Mouse (Mus musculus): ENCODE results near the gene Tacc2.
"Not testable (repeated sequence)": the region's sequence is repeated elsewhere in the genome, so short reads cannot be mapped to it uniquely, and the experiment has no call there.

Gene Tacc2

GRCm38 (mm10) chr7:130572821-130573220 lies 4.4 kb upstream of the Tacc2 start, which contains the start of gene Nsmce4a:
Gene Nsmce4a (minus strand): TSS chr7:130573118.
- DNase-seq (ENCODE audit: low read depth, low spot score), result no peak

DNA sequence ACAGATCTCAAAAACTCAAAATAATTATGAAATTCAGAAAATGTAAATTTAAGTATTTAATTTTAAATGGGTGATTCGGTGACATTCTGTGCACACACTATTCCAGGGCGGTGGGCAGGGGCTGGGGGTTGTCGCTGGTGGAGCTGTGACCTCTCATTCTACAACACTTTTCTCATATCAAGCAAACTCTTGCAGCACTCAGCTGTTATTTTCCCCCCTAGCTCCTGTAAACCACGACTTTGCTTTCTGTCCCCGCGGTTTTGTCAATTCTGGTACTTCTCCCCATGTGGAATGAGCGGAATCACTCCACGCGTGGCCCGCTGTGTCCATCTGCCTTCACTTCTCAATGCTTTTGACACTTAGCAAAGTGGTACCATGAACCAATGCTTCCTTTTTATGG lies 3.5 kb upstream of the Tacc2 start:
- DNase-seq (ENCODE audit: low read depth, low spot score), result no peak

- peak; percentile 73 for DNase-seq (ENCODE audit: low read depth, low spot score)
Observed at GRCm38 (mm10) chr7:130574211-130574991, 2.8 kb upstream of the Tacc2 start.

DNA sequence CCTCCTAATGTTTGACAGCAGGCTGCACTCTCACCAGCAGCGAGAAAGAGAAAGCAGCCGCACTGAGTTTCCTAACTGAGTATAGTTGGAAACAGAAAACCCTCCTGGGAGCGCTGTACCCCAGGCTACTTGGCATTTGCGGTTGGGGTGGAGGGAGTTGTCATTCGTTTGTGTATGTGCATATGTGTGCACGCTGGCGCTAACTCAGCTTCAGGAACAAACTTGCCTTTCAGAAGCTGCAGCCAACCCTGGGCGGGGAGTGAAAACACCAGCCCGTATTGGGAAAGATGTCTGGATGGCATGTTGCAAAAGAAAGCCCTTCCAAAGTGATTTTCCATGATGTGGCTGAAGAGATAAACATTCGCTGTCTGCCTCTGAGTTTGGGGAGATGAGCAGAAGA lies 257 bp upstream of the Tacc2 start:
- DNase-seq (ENCODE audit: low read depth, low spot score), result peak; percentile 37

DNA sequence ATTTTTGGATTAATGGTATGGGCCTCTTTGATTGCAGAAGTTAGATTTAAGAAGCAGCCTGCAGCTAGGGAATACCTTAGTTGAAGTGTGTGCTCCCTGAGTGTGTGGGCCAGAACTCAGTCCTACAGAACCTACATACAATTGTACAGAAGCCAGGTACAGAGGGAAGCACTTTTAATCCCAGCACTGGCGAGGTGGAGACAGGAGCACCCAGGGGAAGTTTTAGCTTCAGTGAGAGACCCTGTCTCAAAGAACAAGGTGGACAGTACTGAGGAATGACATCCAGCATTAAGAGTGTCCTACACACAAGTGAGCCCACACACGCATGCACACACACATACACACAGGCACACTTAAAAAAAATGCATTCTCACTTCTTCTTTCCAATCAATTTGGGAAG lies 828 bp downstream of the Tacc2 start:
- no peak for DNase-seq (ENCODE audit: low read depth, low spot score)

DNA sequence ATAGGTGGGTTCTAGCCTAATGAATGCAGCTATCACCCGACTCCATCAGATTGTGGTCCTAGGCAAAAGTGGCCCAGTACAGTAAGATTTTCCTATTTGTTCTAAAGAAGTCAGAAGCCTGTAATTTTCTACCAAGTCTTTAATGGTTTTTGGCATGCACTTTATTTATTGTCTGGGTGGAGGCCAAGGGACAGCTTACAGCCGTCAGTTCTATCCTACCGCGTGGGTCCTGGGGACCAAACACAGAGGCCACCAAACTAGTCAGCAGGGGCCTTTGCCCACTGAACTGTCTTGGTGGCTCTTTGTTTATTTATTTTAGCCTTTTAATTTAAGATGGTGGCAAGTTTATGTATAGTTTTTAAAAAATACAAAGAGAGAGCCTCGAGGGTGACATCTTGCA lies 1.4 kb downstream of the Tacc2 start:
- DNase-seq (ENCODE audit: low read depth, low spot score), result no peak

- DNase-seq (ENCODE audit: low read depth, low spot score), result no peak
Observed at GRCm38 (mm10) chr7:130586521-130587072, 9.4 kb downstream of the Tacc2 start.

DNA sequence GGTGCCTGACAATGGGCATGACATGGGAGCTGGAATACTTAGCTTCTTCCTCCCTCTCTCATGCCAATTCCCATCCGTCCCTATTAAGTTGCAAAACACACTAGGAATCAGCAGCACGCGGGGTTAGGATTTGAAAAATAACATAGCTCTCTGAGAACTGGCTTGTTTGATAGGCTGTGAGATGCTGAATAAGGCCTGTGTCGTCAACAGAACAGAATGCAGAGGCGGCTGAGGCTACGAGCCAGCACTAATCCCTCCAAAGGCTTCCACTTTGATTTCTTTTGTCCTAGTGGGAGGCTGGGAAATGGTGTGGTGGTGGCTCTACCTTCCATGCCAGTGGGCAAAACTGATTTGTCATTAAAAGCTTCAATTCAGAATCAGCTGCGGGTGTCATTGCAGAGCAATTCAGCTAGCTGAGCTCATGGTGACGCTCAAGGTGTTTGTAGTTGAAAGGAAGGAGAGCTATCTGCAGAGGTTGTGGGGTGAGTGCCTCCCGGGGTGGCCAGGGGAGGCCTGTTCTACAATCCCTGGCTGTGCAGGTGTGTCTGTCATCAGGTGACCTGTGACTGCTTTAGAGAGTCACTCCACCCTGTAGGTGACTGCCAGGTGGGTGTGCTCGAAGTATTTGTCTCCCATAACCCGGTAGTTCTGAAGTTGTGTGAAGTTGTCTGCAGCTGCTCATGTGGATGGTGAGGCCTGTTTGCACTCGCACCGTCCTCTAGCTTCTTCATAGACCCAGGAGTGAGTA lies 13.0 kb downstream of the Tacc2 start:
- DNase-seq (ENCODE audit: low read depth, low spot score), result no peak

- DNase-seq (ENCODE audit: low read depth, low spot score), result no peak
Observed at GRCm38 (mm10) chr7:130590845-130591437, 13.7 kb downstream of the Tacc2 start.

DNA sequence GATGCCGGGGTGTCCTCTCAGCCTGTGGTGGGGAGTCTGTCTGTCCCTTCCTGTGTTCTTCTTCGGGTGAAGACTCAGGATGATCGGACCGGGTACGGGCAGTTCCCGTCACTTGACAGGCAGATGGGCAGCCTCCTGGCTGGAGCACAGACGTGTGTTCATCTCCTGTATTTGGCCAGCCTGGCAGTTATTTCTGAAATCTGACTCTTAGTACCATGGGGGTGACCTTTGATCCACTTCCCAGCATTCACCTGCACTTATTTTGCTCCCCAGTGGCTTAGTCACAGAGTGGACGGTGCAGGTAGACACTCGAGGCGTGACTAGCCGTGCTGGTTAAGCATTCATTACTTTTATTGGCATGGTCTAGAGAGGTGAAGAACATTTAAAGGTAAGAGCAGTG lies 15.7 kb downstream of the Tacc2 start:
- DNase-seq (ENCODE audit: low read depth, low spot score), result not testable (repeated sequence)

DNA sequence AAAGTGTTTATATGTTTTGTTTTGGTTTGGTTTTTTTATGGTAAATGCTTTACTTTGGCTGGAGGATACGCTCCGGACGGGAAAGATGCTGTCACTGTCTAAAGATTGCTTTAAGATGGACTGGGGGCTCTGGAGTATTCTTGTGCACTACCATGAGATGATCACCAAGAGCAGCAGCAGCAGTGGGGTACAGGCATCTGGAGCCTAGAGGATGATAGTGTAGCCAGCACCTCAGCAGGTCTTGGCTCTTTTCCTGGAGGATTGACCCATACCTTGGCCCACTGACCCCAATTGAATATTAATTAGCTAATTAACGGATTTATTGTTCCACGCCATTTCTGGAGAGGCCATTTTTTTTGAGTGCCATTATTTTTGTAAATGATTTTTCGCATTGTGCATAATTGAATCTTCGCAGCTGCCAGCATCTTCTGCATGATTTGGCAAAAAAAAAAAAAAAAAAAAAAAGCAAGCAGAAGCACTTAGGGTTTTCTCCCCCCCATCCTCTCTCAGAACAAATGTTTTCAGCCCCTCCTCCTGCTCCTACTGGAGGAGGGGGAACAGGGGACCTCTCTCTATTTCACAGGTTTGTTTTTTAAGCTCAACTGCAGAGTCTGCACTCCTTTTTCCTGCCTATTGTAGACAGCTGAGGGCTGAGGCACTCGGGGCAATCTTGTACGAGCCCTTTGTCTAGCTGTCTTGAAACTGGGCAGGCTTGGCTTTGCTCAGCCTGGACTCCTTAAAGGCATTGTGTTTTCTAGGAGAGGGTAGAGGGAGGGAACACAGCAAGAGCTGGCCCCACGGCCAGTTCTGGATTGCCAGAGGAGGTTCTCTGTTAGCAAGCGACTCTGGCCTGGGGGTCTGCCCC lies 16.4 kb downstream of the Tacc2 start:
- not testable (repeated sequence) for DNase-seq (ENCODE audit: low read depth, low spot score)

- DNase-seq (ENCODE audit: low read depth, low spot score), result not testable (repeated sequence)
Observed at GRCm38 (mm10) chr7:130596079-130596855, 19.0 kb downstream of the Tacc2 start.

GRCm38 (mm10) chr7:130597546-130597945 lies 20.3 kb downstream of the Tacc2 start:
- DNase-seq (ENCODE audit: low read depth, low spot score), result no peak

GRCm38 (mm10) chr7:130600074-130600473 lies 22.8 kb downstream of the Tacc2 start:
- DNase-seq (ENCODE audit: low read depth, low spot score), result no peak

DNA sequence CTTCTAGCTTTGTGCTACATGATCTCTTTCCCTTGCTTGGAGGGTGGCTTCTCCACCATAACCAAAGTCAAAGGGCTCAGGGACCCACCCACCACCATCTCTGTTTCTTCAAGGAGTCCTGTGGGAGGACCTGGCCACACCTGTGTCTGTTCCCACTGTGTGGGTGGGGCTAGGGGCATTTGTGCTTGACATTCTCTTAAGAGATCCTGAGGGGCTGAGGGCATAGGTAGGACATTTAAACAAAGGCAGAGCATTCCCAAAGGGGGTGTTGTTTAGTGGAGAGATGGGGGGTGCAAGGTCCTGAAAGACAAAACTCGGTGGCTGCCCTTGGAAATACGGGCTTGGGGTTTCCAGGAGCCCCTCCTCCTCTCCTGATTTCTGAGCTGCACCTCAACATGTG lies 23.3 kb downstream of the Tacc2 start:
- DNase-seq (ENCODE audit: low read depth, low spot score), result no peak

GRCm38 (mm10) chr7:130602804-130603203 lies 25.6 kb downstream of the Tacc2 start:
- no peak for DNase-seq (ENCODE audit: low read depth, low spot score)

DNA sequence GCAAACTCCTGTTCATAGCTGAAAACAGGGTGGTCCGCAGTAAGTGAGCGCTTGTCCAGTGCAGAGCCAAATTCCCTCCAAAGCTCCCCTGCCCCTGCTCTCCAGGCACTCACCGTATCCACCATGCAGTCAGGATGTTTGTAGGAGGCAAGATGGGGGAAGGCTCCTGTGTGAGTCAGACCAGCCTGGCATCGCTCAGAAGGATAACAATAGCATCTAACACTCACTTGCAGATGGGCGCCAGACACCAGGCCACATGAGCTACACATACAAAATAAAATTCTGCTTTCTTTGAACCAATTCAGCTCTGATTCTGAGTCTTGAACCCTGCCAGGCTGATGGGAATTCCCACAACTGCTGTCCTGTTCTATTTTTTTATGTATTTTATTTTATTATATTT lies 26.3 kb downstream of the Tacc2 start:
- DNase-seq (ENCODE audit: low read depth, low spot score), result peak; percentile 44

DNA sequence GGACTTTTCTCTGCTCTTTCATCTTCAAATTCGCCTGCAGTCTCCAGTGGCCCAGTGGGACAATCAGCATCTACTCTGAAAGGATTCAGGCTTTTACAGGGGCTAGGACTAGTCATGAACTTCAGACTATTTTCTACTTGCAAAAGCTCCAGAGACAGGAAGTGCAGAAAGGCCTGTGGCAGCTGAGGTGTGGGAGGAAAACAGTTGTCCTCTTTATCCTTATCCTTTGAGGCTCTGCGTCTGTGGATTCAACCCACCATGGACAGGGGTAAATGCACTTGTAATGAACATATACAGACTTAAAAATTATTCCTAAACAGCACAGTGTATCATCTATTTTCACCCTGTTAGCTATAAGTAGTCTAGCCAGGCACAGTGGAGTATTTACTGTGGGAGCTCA lies 27.2 kb downstream of the Tacc2 start:
- DNase-seq (ENCODE audit: low read depth, low spot score), result no peak

DNA sequence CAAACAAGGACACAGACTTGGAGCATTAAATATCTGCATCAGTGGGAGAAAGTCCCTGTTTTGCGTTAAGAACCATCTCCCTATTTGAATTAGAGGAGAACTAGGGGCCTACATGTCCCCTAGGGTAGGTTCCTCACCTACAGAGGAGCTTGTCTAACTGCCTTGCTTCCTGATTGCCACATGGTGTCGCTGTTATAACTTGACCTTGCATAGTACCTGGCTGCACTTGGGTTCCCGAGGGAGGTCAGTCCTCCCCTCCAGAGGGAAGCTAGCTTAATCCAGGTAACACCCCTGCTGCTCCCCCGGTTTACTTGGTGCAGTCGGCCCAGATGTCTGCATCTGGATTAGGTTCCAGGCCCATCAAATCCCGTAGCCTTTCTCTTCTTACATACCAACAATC lies 27.9 kb downstream of the Tacc2 start:
- DNase-seq (ENCODE audit: low read depth, low spot score), result peak; percentile 19

DNA sequence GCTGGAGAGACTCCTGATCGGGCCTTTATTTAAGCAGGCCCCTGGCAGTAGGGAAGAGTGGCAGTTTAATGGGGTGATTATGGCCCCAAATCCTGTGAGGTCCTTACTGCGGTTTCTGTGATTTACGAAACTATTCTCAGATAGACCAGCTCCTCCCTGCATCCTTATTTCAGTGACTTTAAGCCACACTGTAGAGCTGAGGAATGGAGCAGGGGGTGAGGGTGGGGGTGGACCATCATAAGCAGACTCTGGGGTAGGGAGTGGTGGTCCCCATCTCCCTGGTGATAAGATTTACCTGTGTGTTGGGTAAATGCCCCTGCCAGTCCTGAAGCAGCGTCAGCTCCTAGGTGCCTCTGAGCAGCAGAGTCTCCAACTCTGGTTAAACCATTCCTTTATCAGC lies 29.7 kb downstream of the Tacc2 start:
- no peak for DNase-seq (ENCODE audit: low read depth, low spot score)

DNA sequence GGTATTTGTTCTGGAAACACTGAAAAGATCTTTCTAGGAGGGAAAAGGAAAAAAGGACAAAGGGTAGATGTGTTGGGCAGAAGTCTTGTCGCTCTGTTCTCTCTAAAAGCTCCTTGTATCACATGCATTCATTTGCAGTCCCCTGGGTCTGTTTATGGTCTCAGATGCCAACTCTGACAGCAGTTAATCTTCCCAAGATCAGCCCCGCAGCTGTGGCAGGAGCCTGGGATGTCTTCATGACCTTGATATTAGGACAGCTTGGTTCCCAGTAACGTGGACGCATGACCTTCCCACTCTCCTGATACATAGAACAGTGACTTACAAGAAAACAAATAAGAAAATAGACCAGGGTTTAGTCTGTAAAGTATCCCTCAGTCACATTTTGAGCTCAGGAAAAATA lies 36.7 kb downstream of the Tacc2 start:
- no peak for DNase-seq (ENCODE audit: low read depth, low spot score)
